Mouse (Mus musculus): ENCODE measurements around the gene Tspoap1.

Gene Tspoap1

DNA sequence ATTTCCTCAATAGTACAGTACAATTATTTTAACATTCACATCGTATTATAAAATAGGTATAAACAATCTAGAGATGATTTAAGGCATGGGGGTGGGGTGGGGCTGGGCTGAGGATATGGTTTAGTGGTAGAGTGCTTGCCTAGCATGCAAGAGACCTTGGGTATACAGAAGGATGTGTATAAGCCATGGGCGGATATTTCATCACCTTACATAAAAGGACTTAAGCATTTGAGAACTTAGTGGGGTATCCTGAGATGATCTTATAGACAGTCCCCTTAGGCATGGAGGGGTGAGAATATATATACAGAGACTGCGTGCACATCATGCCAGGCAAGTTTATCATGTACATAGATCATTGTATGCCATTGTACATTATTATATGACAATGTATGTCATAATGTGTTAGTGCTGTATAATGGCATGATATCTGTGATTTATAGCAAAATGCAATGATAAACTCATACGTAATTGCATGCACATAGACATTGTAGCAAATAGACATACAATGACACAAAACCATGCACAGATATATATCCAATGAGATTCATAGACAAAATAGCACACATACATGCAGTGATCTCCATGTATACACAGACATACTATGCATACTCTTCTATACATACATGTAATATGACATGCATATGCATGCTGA, 1.3 kb upstream of the Tspoap1 start:
- no peak for DNase-seq (ENCODE audit: low read depth in 2 of 2, low spot score in 2 of 2)

GRCm38 (mm10) chr11:87759609-87760005, 734 bp upstream of the Tspoap1 start:
- peak; percentile 69 to 83 for DNase-seq (ENCODE audit: low read depth in 2 of 2, low spot score in 2 of 2)

- no peak for DNase-seq (ENCODE audit: low read depth in 2 of 2, low spot score in 2 of 2)
These were observed 910 bp downstream of the Tspoap1 start for GRCm38 (mm10) chr11:87761181-87761721.

GRCm38 (mm10) chr11:87761806-87762701, 1.7 kb downstream of the Tspoap1 start:
- no peak for DNase-seq (ENCODE audit: low read depth in 2 of 2, low spot score in 2 of 2)

DNA sequence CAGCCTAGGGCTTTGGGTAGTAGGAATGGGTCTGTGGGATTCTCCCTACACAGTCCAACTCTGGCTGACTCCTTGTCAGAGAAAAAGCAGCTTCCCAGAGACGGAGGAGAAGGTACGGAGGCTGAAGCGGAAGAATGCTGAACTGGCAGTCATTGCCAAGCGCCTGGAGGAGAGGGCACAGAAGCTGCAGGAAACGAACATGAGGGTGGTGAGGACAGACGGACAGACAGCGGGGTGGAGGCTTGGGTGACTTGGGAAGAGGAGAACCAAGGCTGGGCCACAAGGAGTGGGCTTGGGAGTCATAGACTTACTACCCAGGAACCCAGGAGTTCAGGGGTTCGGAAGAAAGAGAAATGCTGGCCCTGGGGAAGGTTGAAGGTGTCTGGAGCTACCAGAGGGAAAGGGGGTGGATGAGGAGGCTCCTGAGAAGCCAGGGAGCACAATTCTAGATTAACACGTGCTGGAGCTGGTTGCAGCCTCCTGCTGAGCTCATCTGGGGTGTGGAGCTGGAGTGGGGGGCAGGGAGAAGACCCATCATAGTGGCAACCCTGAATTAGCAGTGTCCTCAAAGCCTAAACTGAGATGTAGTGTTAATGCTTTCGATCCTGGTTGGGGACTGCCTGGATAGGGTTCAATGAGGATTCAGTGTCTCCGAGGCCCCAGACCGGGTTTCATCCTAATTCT, 2.5 kb downstream of the Tspoap1 start:
- DNase-seq (ENCODE audit: low read depth in 2 of 2, low spot score in 2 of 2) = no peak

DNA sequence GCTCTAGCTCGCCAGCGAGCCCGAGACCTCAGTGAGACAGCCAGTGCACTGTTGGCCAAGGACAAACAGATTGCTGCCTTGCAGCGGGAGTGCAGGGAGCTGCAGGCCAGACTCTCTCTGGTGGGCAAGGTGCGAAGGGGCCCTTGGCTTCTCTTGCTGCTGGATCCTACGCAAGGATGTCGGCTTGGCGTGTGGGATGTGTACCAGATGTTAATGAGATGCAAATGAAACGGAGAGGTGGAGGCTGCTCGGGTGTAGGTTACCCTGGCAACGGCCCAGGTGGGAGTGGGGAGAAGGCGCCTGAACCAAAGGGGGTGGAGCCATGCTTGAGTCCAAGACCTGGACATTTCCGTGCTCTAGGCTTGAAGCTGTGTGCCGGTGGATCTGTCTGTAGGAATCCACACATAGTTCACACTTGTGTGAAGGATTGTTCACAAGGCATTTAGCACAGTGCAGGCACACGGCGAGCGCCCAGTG, 3.2 kb downstream of the Tspoap1 start:
- no peak for DNase-seq (ENCODE audit: low read depth in 2 of 2, low spot score in 2 of 2)

GRCm38 (mm10) chr11:87763988-87764876, 3.9 kb downstream of the Tspoap1 start:
- no peak for DNase-seq (ENCODE audit: low read depth in 2 of 2, low spot score in 2 of 2)

DNA sequence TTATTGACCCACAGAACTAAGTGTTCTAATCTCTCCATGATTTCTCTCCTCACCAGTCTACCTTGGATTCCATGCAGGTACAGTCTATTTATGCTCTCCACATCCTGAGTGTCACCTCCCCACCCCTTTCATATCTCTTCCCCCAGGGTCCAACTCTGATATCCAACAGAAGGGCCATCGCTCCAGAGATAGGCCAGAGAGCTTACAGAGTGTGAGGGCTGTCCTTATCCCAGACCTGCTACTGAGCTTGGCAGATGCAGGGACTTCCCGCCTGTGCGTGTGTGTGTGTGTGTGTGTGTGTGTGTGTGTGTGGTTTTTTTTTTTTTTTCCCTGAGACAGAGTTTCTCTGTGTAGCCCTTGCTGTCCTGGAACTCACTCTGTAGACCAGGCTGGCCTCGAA, 8.4 kb downstream of the Tspoap1 start:
- no peak for DNase-seq (ENCODE audit: low read depth in 2 of 2, low spot score in 2 of 2)

- DNase-seq (ENCODE audit: low read depth in 2 of 2, low spot score in 2 of 2) = peak; percentile 84 to 91
These were observed 10.6 kb downstream of the Tspoap1 start for GRCm38 (mm10) chr11:87770989-87771388.

DNA sequence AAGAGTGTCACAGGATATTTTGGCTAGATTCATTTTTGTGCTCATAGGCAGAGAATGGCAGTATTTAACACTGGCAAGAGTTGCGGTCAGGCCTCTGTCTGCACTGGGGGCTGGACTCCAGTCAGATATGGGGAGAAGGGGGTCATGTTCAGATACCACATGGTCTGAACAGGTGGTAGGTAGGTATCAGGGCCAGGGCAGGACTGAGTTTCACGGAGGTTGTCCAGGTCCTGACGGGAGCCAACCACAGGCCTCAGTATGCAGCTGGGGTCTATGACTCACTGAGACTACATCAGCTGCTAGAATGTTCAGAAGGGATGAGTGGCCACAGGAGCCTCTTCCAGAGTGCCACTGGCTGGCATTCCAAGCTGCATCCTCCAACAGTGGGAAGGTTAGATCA, 12.0 kb downstream of the Tspoap1 start:
- no peak for DNase-seq (ENCODE audit: low read depth in 2 of 2, low spot score in 2 of 2)

- no peak for DNase-seq (ENCODE audit: low read depth in 2 of 2, low spot score in 2 of 2)
These were observed 17.9 kb downstream of the Tspoap1 start for GRCm38 (mm10) chr11:87778100-87778765.

DNA sequence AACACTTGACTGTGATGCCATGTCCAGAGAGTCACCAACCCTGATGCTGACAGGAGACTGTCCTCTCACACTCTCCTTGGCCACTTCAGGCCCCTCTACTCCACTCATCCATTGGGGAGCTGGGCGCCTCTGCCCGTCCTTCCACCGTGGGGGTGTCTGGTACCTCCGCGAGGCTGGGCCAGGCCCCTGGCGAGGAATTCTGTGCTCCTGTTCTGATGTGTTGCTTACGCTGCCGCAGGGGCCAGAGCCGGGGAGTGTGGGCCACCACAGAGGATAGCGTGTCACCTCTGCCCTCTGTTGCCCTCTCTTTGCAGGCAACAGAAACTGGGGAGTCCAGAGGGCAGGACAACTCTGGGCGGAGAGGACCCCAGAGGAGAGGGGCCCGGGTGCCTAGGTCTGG, 18.6 kb downstream of the Tspoap1 start:
- no peak for DNase-seq (ENCODE audit: low read depth in 2 of 2, low spot score in 2 of 2)

DNA sequence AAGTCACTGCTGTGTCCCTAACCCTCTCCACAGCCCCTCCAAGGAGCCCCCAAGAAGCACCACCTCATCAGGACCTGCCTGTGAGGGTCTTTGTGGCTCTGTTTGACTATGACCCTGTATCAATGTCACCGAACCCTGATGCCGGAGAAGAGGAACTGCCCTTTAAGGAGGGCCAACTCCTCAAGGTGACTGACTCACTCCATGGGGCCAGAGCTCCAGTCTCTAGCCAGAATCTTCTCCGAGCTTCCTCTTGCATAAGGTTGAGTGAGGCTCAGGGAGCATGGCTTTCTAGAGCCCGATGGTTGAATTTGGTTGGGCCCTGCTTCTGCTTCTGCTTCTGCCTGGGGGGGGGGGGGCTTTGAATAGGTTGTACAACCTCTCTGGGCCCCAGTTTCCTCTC, 19.1 kb downstream of the Tspoap1 start:
- DNase-seq (ENCODE audit: low read depth in 2 of 2, low spot score in 2 of 2) = no peak

GRCm38 (mm10) chr11:87780130-87780529, 19.8 kb downstream of the Tspoap1 start:
- no peak for DNase-seq (ENCODE audit: low read depth in 2 of 2, low spot score in 2 of 2)

DNA sequence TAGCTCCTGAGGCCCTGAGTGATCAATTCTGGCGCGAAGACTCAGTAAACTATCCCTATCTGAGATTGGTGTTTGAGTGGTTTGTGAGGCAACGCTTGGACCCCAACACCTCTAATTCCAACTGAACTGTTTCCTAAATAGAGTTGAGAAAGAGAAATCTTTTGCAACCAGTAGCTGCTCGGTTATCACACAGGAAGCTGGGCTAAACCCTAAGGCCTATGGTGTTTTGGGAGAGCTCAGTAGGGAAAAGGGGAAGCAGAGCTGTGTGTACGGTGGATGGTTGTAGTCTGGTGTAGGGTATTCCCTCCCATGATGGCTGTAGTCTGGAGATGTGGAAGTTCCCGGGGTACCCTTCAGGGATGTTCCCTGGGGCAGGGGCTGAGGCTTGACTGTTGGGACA, 29.7 kb downstream of the Tspoap1 start:
- no peak for DNase-seq (ENCODE audit: low read depth in 2 of 2, low spot score in 2 of 2)

DNA sequence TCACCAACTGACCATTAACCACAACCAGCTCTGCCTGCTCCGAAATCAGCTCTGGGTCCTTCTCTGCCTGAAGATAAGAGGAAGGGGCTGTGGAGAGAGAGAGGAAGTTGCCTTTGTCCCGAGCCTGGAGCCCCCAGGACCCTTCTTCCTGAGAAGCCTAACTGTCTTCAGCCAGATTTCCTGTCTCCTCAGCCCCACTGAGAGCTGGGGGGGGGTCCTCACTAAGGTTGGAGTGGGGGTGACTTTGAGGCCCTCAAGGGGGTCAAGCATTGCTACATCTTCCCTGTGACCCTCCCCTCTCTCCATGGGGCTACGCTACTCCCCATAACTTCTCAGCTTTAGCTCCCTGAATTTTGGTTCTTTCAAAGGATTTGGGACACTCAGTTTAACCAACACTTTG, 33.1 kb downstream of the Tspoap1 start, which contains the start of gene Mpo:
Mpo (plus strand) TSS at position 122 of the 400 bp plus-strand sequence.
- DNase-seq (ENCODE audit: low read depth in 2 of 2, low spot score in 2 of 2) = no peak

- DNase-seq (ENCODE audit: low read depth in 2 of 2, low spot score in 2 of 2) = no peak
These were observed 41.5 kb downstream of the Tspoap1 start for GRCm38 (mm10) chr11:87801711-87802275.

DNA sequence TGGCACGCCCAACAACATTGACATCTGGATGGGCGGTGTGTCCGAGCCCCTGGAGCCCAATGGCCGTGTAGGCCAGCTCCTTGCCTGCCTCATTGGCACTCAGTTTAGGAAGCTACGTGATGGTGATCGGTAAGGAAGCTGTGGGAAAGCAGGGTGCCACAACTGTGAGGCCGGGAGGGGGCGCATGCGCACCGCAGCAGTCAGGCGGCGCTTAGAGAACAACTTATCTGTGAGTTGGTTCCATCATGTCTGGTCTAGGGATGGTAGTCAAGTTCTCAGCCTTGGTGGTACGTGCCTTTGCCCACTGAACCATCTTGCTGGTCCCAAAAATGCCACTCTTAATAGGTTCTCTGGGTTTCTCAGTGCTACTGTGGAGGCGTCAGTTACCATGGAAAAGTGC, 42.3 kb downstream of the Tspoap1 start:
- DNase-seq (ENCODE audit: low read depth in 2 of 2, low spot score in 2 of 2) = no peak

- DNase-seq (ENCODE audit: low read depth in 2 of 2, low spot score in 2 of 2) = peak in 1 of 2 experiments; percentile 45
These were observed 45.1 kb downstream of the Tspoap1 start for GRCm38 (mm10) chr11:87805448-87805847.

Measured in CD8-positive naive resting alpha-beta T cell, adult 2 months (primary cell).